Mouse (Mus musculus) regulatory T cell (primary cell): ENCODE measurements at regions not wholly inside any gene's neighbourhood (a gene's known extent, or its start where the extent isn't known, plus 50 kb on each side); places are given as distances from the start of the nearest gene placed in this dataset.

Source experiments
- in situ Hi-C: fragments of 300-600 bp; cut with MboI, MseI; formaldehyde crosslinking; loops from one replicate; pipeline ENCODE4 v1.15.1; 2025; ENCODE audit warnings: high pct_unique_total_duplicates

DNA sequence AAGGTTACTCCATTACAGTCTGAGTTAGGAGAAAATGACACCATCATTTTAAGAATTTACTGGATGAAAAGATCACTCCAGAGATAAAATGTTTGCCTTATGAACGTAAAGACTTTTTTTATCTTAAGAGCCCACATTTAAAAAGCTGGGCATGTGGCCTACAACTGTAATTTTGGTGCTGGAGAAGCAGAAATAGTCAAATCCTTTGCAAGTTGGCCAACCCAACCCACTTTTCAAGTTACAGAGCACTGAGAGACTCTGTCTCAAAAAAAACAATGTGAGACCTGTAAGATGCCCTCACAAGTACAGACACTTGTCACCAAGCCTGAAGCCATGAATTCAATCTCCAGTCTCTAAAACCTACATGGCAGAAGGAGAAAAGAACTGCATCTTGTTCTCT is 305.6 kb upstream of the Cited2 start:
- in situ Hi-C loops = no loop called here

- in situ Hi-C loops = no loop called here
Observed at GRCm38 (mm10) chr10:17418227-17418685, 304.8 kb upstream of the Cited2 start.

DNA sequence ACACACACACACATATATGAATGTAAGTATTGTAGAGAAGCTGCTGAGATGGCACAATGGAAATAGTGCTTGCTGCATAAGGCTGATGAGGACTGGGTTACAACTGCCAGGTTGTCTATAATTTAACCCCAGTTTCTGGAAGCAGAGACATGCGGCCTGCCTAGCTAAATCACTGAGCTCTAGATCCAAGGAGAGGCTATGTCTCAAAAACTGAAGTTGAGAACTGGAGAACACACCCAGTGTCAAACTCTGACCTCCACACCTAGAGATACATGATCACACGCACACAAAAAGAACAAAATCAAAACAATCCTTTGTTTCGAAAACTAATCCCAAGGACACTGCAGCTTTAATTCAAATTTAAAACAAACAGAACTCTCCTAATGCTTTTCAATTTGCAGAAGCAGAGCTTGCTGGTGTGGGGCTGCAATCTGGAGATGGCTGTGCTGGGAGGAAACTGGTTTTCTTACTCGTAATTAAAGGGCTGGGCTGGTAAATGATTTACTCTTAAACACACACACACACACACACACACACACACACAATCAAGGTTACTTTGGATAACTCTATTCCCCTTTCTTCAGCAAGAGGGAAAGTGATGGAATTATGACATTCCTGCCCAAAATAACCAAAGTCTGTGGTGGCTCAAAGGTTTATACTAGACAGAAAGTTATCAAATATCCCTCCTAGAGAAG is 299.3 kb upstream of the Cited2 start:
- in situ Hi-C loops = no loop called here

GRCm38 (mm10) chr10:17426197-17426596 is 296.8 kb upstream of the Cited2 start:
- in situ Hi-C loops = no loop called here

DNA sequence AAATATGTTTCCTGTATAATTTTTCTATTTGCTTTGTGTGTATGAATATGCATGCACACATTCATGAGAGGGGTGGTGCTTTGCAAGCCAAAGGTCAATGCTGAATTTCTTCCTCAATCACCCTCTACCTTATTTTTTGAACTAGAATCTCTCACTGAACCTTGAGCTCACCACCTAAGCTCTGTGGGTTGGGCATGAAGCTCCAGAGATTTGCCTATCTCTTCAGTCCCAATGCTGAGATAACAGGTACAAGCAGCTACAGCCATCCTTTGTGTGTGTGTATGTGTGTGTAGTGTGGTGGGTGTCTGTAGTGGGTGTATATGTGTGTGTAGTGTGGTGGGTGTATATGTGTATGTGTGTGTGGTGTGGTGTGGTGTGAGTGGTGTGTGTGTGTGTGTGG is 295.7 kb upstream of the Cited2 start:
- in situ Hi-C loops = no loop called here

DNA sequence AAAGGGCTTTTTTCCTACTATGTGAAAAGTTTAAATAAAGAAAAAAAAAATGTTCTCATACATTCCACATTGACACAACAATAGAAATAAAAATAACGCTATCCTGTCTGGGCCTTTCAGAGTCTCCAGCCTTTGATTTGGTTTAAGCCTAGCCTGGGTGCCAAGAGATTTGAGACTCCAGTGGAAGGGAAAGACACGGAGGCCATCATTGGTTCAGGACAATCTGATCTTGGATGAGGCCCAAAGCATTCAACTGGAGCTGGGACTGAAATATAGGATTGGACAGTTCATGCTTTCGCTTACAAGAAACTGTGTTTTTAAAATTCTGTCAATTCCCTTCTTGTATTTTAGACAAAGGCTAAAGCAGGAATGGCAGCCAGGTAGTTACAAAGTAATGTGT is 294.7 kb upstream of the Cited2 start:
- in situ Hi-C loops = no loop called here

DNA sequence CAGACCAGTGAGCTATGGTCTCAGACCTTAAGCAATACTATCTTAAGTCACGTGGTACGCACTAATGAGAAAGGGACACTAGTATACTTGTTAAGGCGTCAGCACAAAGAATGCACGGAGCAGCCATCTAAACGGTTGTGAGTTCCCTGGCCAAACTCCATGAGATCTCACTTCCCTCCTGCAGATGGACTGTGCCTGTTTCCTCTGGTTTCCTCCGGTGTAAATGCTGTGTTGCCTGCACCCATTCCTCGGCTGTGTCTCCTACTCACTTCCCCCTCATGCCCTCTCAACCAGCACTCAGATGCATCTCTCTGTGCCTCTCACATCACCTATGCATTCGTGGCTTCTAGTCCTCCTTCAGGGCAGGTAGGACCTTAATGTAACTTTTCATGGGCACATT is 291.9 kb upstream of the Cited2 start:
- in situ Hi-C loops = no loop called here

DNA sequence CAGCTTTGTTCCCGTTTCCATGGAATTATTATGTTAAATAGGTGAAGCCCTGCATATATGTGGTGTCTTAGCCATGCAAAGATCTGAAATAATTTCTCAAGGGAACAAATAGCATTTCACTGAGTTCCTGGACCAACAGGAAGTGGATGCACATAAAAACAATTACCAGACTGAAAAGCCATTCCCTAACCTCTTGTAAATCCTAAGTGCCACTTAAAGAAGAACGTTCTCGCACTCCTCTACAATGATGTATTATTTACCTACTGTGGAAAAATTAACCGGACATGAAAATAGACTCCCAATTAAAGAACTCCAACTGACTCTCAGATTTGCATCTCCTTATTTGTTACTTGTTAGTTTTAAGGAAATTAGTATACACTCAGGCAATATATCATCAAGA is 288.9 kb upstream of the Cited2 start:
- in situ Hi-C loops = no loop called here

DNA sequence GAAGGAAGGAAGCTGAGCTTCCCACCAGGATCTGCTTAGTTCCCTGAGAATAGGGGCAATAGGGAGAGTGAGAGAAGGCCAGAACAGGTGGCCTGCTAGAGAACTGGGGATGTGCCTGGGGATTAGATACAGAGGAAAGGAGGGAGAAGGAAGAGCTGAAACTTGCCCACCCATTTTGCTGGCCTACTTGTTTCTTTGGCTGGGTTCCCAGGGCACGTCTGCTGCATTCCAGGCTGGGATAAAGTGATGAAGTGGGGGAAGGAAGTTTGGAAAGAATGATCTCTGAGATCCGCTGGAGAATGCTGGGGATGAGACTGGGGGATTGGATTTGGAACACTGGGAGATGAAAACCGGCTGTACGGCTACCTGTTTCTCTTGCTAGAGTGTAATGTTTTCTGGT is 272.8 kb upstream of the Cited2 start:
- in situ Hi-C loops = no loop called here

DNA sequence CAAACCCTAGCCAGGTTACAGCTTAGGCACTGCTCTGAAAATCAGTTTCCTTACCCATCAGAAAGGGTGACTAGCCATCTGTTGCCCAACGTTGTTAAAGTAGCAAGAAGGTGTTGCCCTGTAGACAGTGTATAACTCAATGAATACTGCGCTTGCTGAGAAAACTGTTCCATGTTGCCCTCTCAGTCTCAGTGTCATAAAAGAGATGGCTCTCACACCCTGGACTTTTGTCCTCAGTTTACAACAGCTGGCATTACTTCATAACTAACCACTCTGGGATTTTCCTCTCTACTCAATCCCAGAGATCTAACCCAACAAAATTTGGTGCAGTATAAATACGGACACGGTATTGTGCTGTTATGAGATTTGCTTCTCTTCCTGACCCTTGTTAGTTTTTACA is 252.1 kb upstream of the Cited2 start:
- in situ Hi-C loops = no loop called here

DNA sequence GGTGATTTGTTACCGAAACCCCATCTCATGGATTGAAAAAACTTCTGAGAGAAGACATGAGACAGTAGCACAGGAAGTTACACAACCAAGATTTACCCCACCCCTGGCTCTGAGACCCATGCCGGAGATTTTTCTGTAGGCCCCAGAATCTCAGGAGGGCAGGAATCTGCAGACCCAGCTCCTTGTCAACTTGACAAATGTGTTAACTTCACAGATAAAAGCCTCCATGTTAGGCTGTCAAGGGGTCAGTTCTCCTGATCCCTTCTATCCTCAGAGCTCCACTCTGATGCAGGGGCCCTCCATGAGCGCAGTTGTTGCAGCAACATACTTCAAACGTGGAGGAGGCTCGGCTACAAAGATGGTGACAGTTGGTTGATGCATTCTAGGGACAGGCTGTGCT is 250.5 kb upstream of the Cited2 start:
- in situ Hi-C loops = no loop called here

- in situ Hi-C loops = no loop called here
Observed at GRCm38 (mm10) chr10:17475976-17476375, 247.0 kb upstream of the Cited2 start.

DNA sequence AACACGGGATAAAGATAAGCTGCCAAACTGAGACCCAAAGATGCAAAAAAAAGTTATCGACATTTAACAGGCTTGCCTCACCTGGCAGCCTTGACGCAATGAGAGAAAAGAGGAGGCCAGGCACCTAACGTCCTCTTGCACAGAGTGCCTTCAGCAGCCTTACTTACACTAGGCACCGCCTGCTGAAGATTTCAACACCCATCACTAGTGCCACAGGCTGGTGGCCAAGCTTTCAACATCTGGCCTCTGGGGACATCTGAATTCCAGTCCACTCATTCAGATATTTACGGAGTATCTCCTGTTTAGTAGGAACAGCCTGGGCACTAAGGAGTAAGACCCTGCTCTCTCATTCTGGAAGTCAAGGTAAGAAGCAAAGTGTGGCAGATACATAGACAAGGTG is 246.3 kb upstream of the Cited2 start:
- in situ Hi-C loops = no loop called here

DNA sequence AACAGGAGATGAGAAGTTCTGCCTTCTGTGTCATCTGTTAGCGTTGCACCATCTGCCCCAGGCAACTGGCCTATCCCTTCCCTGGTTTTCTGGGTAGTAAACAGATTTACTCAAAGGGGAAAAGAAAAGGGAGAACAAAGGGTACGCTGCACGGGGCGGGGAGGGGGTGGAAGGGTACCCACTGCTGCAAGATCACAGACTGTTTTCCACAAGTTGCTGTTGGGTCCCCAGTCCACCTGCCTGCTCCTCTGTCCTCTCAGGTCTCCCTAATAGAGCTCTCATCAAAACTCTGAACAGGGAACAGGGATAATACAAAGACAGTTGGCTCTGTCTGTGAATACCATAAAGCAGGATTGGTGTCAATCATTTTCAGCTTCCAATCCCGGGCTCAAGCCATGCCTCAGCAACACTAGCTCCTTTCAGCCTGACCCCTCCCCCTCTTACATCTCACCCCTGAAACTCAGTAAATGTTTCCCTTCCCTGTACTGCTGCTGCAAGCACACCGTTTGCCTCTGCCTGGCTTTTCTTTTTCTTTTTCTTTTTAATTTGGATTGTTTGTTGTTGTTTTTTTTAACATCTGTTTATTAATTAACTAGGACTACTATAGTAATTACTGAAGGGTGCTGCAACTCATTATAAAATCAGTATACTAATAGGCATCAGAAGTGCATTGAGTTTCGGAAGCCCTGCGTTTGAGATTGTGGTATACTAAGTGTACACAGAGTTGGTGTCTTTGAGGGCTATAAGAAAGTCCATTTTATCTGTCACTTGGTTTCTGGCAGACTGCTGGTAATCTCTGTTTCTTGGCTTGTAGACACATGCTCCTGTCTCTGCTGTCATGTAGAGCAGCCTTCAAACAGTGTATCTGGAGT is 244.0 kb upstream of the Cited2 start:
- in situ Hi-C loops = no loop called here

- in situ Hi-C loops = no loop called here
Observed at GRCm38 (mm10) chr10:17482751-17483150, 240.3 kb upstream of the Cited2 start.

DNA sequence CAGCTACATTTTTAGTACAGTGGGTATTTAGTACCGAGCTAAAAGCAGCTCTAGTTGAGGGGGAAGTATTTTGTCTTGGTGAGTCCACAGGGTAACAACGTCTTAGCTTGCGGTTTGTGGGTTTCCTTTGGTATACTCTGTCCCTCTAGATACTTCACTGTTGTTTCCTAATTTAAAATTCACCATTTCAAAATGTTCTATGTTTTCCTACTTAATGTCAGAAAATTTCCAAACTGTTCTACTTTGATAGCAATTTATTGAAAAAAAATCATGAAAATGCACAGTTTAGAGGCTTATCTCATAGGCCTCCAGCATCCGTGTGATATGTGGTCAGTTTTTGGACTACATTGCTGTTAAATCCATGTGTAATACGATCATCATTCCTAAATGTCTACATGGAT is 238.0 kb upstream of the Cited2 start:
- in situ Hi-C loops = no loop called here

GRCm38 (mm10) chr10:17485515-17485914 is 237.5 kb upstream of the Cited2 start:
- in situ Hi-C loops = no loop called here

- in situ Hi-C loops = no loop called here
Observed at GRCm38 (mm10) chr10:17486011-17486410, 237.0 kb upstream of the Cited2 start.

GRCm38 (mm10) chr10:17487460-17487859 is 235.6 kb upstream of the Cited2 start:
- in situ Hi-C loops = no loop called here

DNA sequence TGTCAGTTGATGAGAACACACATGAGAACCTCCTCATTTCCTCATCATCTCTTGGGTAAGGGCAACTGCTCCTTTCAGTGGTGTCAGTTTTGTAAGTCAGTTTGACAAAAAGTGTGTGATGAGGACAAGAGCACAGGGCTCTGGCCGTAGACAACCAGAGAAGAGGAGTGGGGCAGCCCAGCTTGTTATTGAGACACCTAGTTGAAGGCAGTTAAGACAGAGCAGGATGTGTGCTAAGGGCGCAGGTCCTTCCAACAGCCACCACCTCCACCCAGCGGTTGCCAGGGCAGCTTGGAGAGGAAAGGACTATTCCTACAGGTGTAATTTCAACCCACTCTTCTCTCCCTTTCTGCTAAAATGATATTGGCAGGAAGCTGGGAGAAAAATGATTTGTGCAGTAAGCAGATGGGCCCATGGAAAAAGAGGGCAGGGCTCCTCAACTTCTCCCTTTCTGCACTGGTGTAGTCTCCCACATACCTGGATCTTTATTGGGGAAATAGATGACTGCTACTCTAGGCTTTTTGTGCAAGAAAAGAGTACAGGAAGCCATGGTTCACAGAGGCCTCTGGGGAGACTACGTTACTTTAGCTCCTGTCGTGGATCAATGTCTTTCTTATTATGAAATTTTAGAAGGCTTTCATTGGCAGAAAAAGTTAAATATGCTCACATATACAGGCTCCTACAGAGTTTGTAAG is 231.3 kb upstream of the Cited2 start:
- in situ Hi-C loops = no loop called here

GRCm38 (mm10) chr10:17493137-17493536 is 229.9 kb upstream of the Cited2 start:
- in situ Hi-C loops = no loop called here

GRCm38 (mm10) chr10:17496831-17497230 is 226.2 kb upstream of the Cited2 start:
- in situ Hi-C loops = no loop called here
